Mouse (Mus musculus): ENCODE results near the gene Capn15. TPM values are rescaled to one million over a fixed set of nuclear protein-coding genes. Genes with fewer than 3 reads are reported as not detected.

Capn15 gene
- polyA plus RNA-seq, 1 experiment: 75.2 TPM

GRCm38 (mm10) chr17:26009540-26009939 lies 23.9 kb upstream of the Capn15 start:
- TF ChIP-seq POLR2A (IDR thresholded peaks at IDR 0.05; ENCODE audit: low read depth, low read length): no peak
- TF ChIP-seq CTCF (IDR thresholded peaks at IDR 0.05; ENCODE audit: extremely low read depth, insufficient read length, insufficient replicate concordance, low read depth, low read length): peak; percentile 99; the same call in 1 of the 2 replicates
- Histone ChIP-seq H3K4me3 (ENCODE audit: low read depth, low read length) (peak overlapping the region; percentile 29), H3K36me3 (ENCODE audit: control insufficient read depth, insufficient read depth, low read length) (peaks cover 5% of the 10 kb centered on the region; the same call in 1 of the 2 replicates), H3K27me3 (ENCODE audit: control insufficient read depth, insufficient read depth, low read length) (no peaks in the 10 kb centered on the region), H3K27ac (ENCODE audit: insufficient read depth, low read depth, low read length) (no peak overlapping the region), H3K4me1 (ENCODE audit: control insufficient read depth, insufficient read depth, insufficient read length, low read length) (peaks cover 32% of the 10 kb centered on the region)
- 12% methylated on average over 4 of the region's 4 CpGs for WGBS

GRCm38 (mm10) chr17:26008787-26009186 lies 23.2 kb upstream of the Capn15 start:
- no peak overlapping the region for H3K27ac ChIP-seq (ENCODE audit: insufficient read depth, low read depth, low read length)
- peaks cover 2% of the 10 kb centered on the region; the same call in 1 of the 2 replicates for H3K36me3 ChIP-seq (ENCODE audit: control insufficient read depth, insufficient read depth, low read length)
- peaks cover 33% of the 10 kb centered on the region for H3K4me1 ChIP-seq (ENCODE audit: control insufficient read depth, insufficient read depth, insufficient read length, low read length)
- TF ChIP-seq CTCF (IDR thresholded peaks at IDR 0.05; ENCODE audit: extremely low read depth, insufficient read length, insufficient replicate concordance, low read depth, low read length) (no peak), POLR2A (IDR thresholded peaks at IDR 0.05; ENCODE audit: low read depth, low read length) (no peak)
- H3K4me3 ChIP-seq (ENCODE audit: low read depth, low read length): no peak overlapping the region
- WGBS: 84% methylated on average over 7 of the region's 7 CpGs
- no peaks in the 10 kb centered on the region for H3K27me3 ChIP-seq (ENCODE audit: control insufficient read depth, insufficient read depth, low read length)

- peaks cover 35% of the 10 kb centered on the region for H3K4me1 ChIP-seq (ENCODE audit: control insufficient read depth, insufficient read depth, insufficient read length, low read length)
- H3K27me3 ChIP-seq (ENCODE audit: control insufficient read depth, insufficient read depth, low read length): no peaks in the 10 kb centered on the region
- TF ChIP-seq CTCF (IDR thresholded peaks at IDR 0.05; ENCODE audit: extremely low read depth, insufficient read length, insufficient replicate concordance, low read depth, low read length) (no peak), POLR2A (IDR thresholded peaks at IDR 0.05; ENCODE audit: low read depth, low read length) (no peak)
- H3K36me3 ChIP-seq (ENCODE audit: control insufficient read depth, insufficient read depth, low read length): 0 out of 2 replicates have a peak, but pooled peaks cover 2% of the 10 kb centered on the region
- H3K4me3 ChIP-seq (ENCODE audit: low read depth, low read length): no peak overlapping the region
- H3K27ac ChIP-seq (ENCODE audit: insufficient read depth, low read depth, low read length): no peak overlapping the region
These were observed 22.7 kb upstream of the Capn15 start for GRCm38 (mm10) chr17:26008331-26008730.

DNA sequence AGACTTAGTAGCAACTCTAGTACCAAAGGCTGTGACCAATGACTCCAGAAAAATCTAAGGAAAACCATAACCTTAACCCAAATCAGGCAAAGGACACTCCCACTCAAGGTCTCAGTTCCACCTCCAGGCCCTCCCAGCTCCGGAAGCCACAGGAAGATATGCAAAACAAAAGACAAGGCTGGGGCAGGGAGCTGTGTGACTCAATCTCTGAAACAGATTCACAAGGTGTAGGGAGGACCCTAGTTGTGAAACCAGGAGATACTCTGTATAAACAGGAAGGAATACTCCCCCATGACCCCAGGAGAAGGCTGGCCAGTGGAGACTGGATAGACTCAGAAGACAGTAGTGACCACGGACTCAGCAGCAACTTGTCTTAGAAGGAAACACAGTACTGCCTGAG lies 22.1 kb upstream of the Capn15 start:
- 63% methylated on average over 2 of the region's 2 CpGs for WGBS

GRCm38 (mm10) chr17:26005731-26006450 lies 20.3 kb upstream of the Capn15 start:
- H3K4me3 ChIP-seq (ENCODE audit: low read depth, low read length): no peak overlapping the region
- H3K4me1 ChIP-seq (ENCODE audit: control insufficient read depth, insufficient read depth, insufficient read length, low read length): peaks cover 29% of the 10 kb centered on the region
- peak overlapping the region; percentile 61 for H3K27ac ChIP-seq (ENCODE audit: insufficient read depth, low read depth, low read length)
- H3K36me3 ChIP-seq (ENCODE audit: control insufficient read depth, insufficient read depth, low read length): no peaks in the 10 kb centered on the region; the same call in 1 of the 2 replicates
- 59% methylated on average over 10 of the region's 10 CpGs for WGBS
- TF ChIP-seq POLR2A (IDR thresholded peaks at IDR 0.05; ENCODE audit: low read depth, low read length): no peak
- no peak for TF ChIP-seq CTCF (IDR thresholded peaks at IDR 0.05; ENCODE audit: extremely low read depth, insufficient read length, insufficient replicate concordance, low read depth, low read length)
- H3K27me3 ChIP-seq (ENCODE audit: control insufficient read depth, insufficient read depth, low read length): no peaks in the 10 kb centered on the region

More for the DNA sequence above, 22.1 kb upstream of the Capn15 start:
- no peak for TF ChIP-seq POLR2A (IDR thresholded peaks at IDR 0.05; ENCODE audit: low read depth, low read length)
- TF ChIP-seq CTCF (IDR thresholded peaks at IDR 0.05; ENCODE audit: extremely low read depth, insufficient read length, insufficient replicate concordance, low read depth, low read length): no peak
- Histone ChIP-seq H3K36me3 (ENCODE audit: control insufficient read depth, insufficient read depth, low read length) (no peaks in the 10 kb centered on the region), H3K27me3 (ENCODE audit: control insufficient read depth, insufficient read depth, low read length) (no peaks in the 10 kb centered on the region), H3K4me3 (ENCODE audit: low read depth, low read length) (no peak overlapping the region), H3K27ac (ENCODE audit: insufficient read depth, low read depth, low read length) (no peak overlapping the region), H3K4me1 (ENCODE audit: control insufficient read depth, insufficient read depth, insufficient read length, low read length) (peaks cover 35% of the 10 kb centered on the region)

- 29% methylated on average over 15 of the region's 15 CpGs for WGBS
These were observed 19.1 kb upstream of the Capn15 start for GRCm38 (mm10) chr17:26004711-26005110.

DNA sequence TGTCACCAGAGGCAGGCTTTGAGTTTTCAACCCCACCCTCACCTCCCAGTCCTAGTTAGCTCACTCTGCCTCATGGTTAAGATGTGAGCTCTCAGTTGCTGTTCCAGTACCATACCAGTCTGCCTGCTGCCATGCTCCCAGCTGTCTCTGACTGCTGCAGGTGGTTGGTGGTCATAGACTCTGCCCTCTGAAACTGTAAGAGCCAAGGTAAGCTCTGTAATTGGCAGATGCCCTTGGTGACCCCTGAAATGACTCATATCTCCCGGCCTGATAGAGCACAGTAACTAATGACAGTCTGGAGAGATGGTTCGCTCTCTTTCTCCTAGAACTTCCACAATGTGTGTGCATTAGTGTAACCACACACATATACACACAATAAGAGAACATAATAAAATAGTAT lies 18.3 kb upstream of the Capn15 start:
- 35% methylated on average over 2 of the region's 2 CpGs for WGBS
- Histone ChIP-seq H3K4me3 (ENCODE audit: low read depth, low read length) (peak overlapping the region; percentile 63), H3K27ac (ENCODE audit: insufficient read depth, low read depth, low read length) (peak overlapping the region; percentile 96)

More at GRCm38 (mm10) chr17:26004711-26005110, 19.1 kb upstream of the Capn15 start:
- Histone ChIP-seq H3K27ac (ENCODE audit: insufficient read depth, low read depth, low read length) (peak overlapping the region; percentile 96), H3K4me1 (ENCODE audit: control insufficient read depth, insufficient read depth, insufficient read length, low read length) (peaks cover 24% of the 10 kb centered on the region), H3K4me3 (ENCODE audit: low read depth, low read length) (peak overlapping the region; percentile 67), H3K36me3 (ENCODE audit: control insufficient read depth, insufficient read depth, low read length) (no peaks in the 10 kb centered on the region; the same call in 1 of the 2 replicates), H3K27me3 (ENCODE audit: control insufficient read depth, insufficient read depth, low read length) (no peaks in the 10 kb centered on the region)
- TF ChIP-seq CTCF (IDR thresholded peaks at IDR 0.05; ENCODE audit: extremely low read depth, insufficient read length, insufficient replicate concordance, low read depth, low read length): no peak
- TF ChIP-seq POLR2A (IDR thresholded peaks at IDR 0.05; ENCODE audit: low read depth, low read length): peak; percentile 73; the same call in 1 of the 2 replicates

More for the DNA sequence above, 18.3 kb upstream of the Capn15 start:
- TF ChIP-seq CTCF (IDR thresholded peaks at IDR 0.05; ENCODE audit: extremely low read depth, insufficient read length, insufficient replicate concordance, low read depth, low read length) (no peak), POLR2A (IDR thresholded peaks at IDR 0.05; ENCODE audit: low read depth, low read length) (peak; percentile 25; the same call in 1 of the 2 replicates)
- no peaks in the 10 kb centered on the region; the same call in 1 of the 2 replicates for H3K36me3 ChIP-seq (ENCODE audit: control insufficient read depth, insufficient read depth, low read length)
- peaks cover 22% of the 10 kb centered on the region for H3K4me1 ChIP-seq (ENCODE audit: control insufficient read depth, insufficient read depth, insufficient read length, low read length)
- no peaks in the 10 kb centered on the region for H3K27me3 ChIP-seq (ENCODE audit: control insufficient read depth, insufficient read depth, low read length)

Data from small intestine, adult 2 months (tissue).